Mouse (Mus musculus): ENCODE measurements around the gene Cdhr3.

DNA sequence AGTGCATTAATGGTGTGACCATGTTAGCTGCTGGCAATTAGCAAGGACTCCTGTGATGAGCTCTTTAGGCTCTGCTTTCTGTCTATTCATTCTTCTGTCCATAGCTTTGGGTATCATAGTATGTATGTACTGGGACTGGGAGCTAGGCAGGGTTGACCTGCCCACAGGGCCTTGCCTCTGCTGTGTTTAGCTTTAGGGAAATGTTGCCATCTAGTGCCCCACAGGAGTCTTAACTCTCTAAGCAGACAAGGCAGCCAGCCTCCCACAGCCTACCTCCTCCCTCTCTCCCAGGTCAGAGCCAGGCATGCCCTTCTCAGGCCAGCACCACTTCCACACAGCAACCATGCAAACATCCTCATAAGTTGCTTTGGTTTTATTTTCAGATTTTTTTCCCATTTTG, 16.9 kb upstream of the Cdhr3 start:
- TF ChIP-seq CTCF (IDR thresholded peaks at IDR 0.05; ENCODE audit: insufficient read depth, low read length) = peak; percentile 79
- TF ChIP-seq POLR2A (IDR thresholded peaks at IDR 0.05; ENCODE audit: borderline replicate concordance, extremely low read depth, low read depth, low read length) = no peak

Data from lung, adult 2 months (tissue).